Mouse (Mus musculus) midbrain, postnatal 0 days (tissue): ENCODE measurements at regions not wholly inside any gene's neighbourhood (a gene's known extent, or its start where the extent isn't known, plus 50 kb on each side); places are given as distances from the start of the nearest gene placed in this dataset.

ENCODE experiments used
- ATAC-seq: fragments of 200-750 bp; cut with Nextera tagmentation; 2 replicates; pipeline ENCODE4 v1.8.0; 2017; ENCODE audit warnings: moderate number of reproducible peaks, mild to moderate bottlenecking, moderate TSS enrichment, moderate library complexity; ENCODE audit not compliant: low FRiP score
- DNase-seq: peaks from one replicate; pipeline ENCODE4 v3.0.0-alpha.2; 2015; ENCODE audit warnings: low spot score
- H3K27ac ChIP-seq: fragments of 300-500 bp; sonication (generic); 2 replicates; pipeline ENCODE4 v1.5.1; 2014; ENCODE audit warnings: low read depth, mild to moderate bottlenecking, low read length, mixed read lengths
- H3K27me3 ChIP-seq: fragments of 300-500 bp; sonication (generic); 2 replicates; pipeline ENCODE4 v1.6.1; 2014; ENCODE audit warnings: low read length, control low read depth, mixed read lengths; ENCODE audit not compliant: insufficient read depth
- H3K36me3 ChIP-seq: fragments of 300-500 bp; sonication (generic); 2 replicates; pipeline ENCODE4 v1.6.1; 2014; ENCODE audit warnings: low read length, control low read depth, mixed read lengths; ENCODE audit not compliant: insufficient read depth
- H3K4me1 ChIP-seq: fragments of 300-500 bp; sonication (generic); 2 replicates; pipeline ENCODE4 v1.6.1; 2014; ENCODE audit warnings: mild to moderate bottlenecking, control low read depth, antibody characterized with exemption, low read length, mixed read lengths; ENCODE audit not compliant: insufficient read depth
- H3K4me2 ChIP-seq: fragments of 300-500 bp; sonication (generic); 2 replicates; pipeline ENCODE4 v1.6.1; 2014; ENCODE audit warnings: low read depth, mild to moderate bottlenecking, low read length, mixed read lengths; ENCODE audit not compliant: poor library complexity, severe bottlenecking
- H3K4me3 ChIP-seq: fragments of 300-500 bp; sonication (generic); 2 replicates; pipeline ENCODE4 v1.5.1; 2014; ENCODE audit warnings: low read depth, mild to moderate bottlenecking, low read length, moderate library complexity
- H3K9ac ChIP-seq: fragments of 300-500 bp; sonication (generic); replicated peaks from 2 replicates; pipeline ENCODE4 v1.6.1; 2014; ENCODE audit warnings: mild to moderate bottlenecking, low read length, moderate library complexity, mixed read lengths; ENCODE audit not compliant: poor library complexity, severe bottlenecking
- H3K9me3 ChIP-seq: fragments of 300-500 bp; sonication (generic); 2 replicates; pipeline ENCODE4 v1.6.1; 2016; ENCODE audit warnings: low read length, control low read depth
- CTCF ChIP-seq: IDR thresholded peaks from 2 replicates; pipeline ENCODE4 v1.5.1; 2016; ENCODE audit warnings: antibody characterized with exemption, mild to moderate bottlenecking
- WGBS: fragments of 180-500 bp; shearing (Covaris S2); extraction: QIAGEN DNeasy Blood & Tissue Kit; methylation state at CpG from one replicate; pipeline ENCODE4 v1.1.7; 2014; 5-methylcytosine and 5-hydroxymethylcytosine counted together

DNA sequence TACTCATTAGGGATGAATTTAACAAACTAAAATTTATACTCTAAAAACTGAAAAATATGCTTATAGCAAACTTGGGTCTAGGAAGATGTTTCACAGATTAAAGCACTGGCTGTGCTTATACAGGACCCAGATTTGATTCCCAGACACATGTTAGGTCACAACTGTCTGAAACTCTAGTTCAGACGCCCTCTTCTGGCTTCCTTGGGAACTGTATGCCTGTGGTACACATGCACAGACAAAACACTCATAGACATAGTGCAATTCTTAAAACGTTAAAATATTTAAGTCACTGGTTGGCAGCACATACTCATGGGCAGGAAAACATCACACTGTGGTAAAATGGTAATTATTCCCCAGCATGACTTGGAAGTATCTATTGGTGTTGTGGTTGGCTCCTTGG, 63.8 kb upstream of the Ercc6l2 start:
- 70% methylated on average over 2 of the region's 2 CpGs for WGBS
- no peak overlapping the region for H3K4me2 ChIP-seq
- no peak for TF ChIP-seq CTCF
- H3K36me3 ChIP-seq, result no peaks in the 10 kb centered on the region
- H3K4me3 ChIP-seq, result no peak overlapping the region
- no peaks in the 10 kb centered on the region for H3K27me3 ChIP-seq
- H3K9me3 ChIP-seq, result no peaks in the 10 kb centered on the region
- no peaks in the 10 kb centered on the region for H3K4me1 ChIP-seq
- no peak overlapping the region for H3K9ac ChIP-seq
- no peak for DNase-seq
- no peak for ATAC-seq
- no peak overlapping the region for H3K27ac ChIP-seq

DNA sequence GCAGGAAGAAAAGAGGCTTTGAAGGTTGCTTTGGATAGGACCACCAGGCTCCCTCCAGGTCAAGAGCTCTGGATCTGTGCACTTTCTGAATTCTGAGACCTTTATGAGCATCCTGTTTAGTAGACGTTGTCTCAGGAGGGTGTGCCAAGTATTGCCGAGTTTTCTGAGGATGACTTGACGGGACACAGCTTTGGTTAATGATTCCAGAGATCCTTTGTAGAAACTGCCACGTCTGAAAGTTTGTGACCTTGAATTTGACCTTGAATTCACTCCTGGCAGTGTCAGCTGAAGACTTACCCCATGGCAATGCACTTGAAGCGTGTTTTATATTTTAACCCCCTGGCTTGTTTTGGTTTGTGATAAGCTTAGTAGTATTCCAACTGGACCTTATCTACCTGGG, 58.0 kb upstream of the Ercc6l2 start:
- Histone ChIP-seq H3K4me2 (no peak overlapping the region), H3K27me3 (no peaks in the 10 kb centered on the region), H3K36me3 (no peaks in the 10 kb centered on the region), H3K4me1 (no peaks in the 10 kb centered on the region), H3K9me3 (no peaks in the 10 kb centered on the region), H3K27ac (no peak overlapping the region), H3K9ac (no peak overlapping the region), H3K4me3 (no peak overlapping the region)
- DNase-seq, result no peak
- TF ChIP-seq CTCF, result no peak
- ATAC-seq, result no peak
- WGBS, result 77% methylated on average over 5 of the region's 5 CpGs

DNA sequence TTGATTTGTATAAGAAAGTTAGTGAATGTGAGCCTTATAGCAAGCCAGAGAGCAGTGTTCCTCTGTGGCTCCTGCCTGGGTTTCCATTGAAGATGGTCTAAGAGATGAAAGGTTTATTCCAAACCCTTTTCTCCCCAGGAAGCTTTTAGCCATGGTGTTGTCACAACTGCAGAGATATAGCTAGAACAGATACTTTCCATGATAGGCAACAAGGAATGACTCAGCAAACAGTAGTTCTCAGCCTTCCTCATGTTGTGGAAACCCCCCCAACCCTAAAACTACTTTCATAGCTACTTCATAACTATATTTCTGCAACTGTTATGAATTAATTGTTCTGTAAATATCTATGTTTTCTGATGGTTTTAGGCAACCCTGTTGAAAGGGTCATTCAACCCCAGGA, 53.5 kb upstream of the Ercc6l2 start:
- Histone ChIP-seq H3K36me3 (no peaks in the 10 kb centered on the region), H3K4me1 (no peaks in the 10 kb centered on the region), H3K27ac (no peak overlapping the region), H3K4me2 (no peak overlapping the region), H3K9me3 (no peaks in the 10 kb centered on the region), H3K27me3 (0 out of 2 replicates have a peak, but pooled peaks cover 7% of the 10 kb centered on the region), H3K9ac (no peak overlapping the region), H3K4me3 (no peak overlapping the region)
- DNase-seq (no peak), ATAC-seq (no peak)
- TF ChIP-seq CTCF, result no peak
